Mouse (Mus musculus) erythroblast, embryonic 14.5 days (primary cell): ENCODE measurements around the gene Kctd21. TPM values are rescaled to one million over a fixed set of nuclear protein-coding genes. Genes with fewer than 3 reads are reported as not detected.

Experiments used
- H3K27me3 ChIP-seq: 2 replicates; pipeline ENCODE4 v1.6.1; 2012; ENCODE audit warnings: inconsistent platforms; ENCODE audit not compliant: control insufficient read depth
- H3K36me3 ChIP-seq: 2 replicates; pipeline ENCODE4 v1.6.1; 2012; ENCODE audit warnings: mild to moderate bottlenecking, inconsistent platforms; ENCODE audit not compliant: control insufficient read depth
- H3K4me1 ChIP-seq: 2 replicates; pipeline ENCODE4 v1.6.1; 2012; ENCODE audit warnings: inconsistent platforms; ENCODE audit not compliant: control insufficient read depth
- H3K4me3 ChIP-seq: replicated peaks from 2 replicates; pipeline ENCODE3; 2012; ENCODE audit warnings: moderate library complexity, mild to moderate bottlenecking, inconsistent platforms
- H3K9me3 ChIP-seq: 2 replicates; pipeline ENCODE4 v1.6.1; 2012; ENCODE audit warnings: low read length, inconsistent platforms, mixed read lengths; ENCODE audit not compliant: control insufficient read depth
- GATA1 ChIP-seq: IDR thresholded peaks from 2 replicates; pipeline ENCODE4 v1.6.1; 2012; ENCODE audit warnings: low read length, inconsistent platforms, mixed read lengths
- TAL1 ChIP-seq: IDR thresholded peaks from 3 replicates; pipeline ENCODE4 v1.6.1; 2012; ENCODE audit warnings: low read length, inconsistent platforms, mixed read lengths
- polyA plus RNA-seq: library from polyadenylated mRNA; stranded (reverse); fragments of >175 nt; gene quantifications from 2 replicates; pipeline ENCODE4 v1.2.3, GENCODE M21; 2012

The Kctd21 gene
- polyA plus RNA-seq, 1 experiment: not detected

DNA sequence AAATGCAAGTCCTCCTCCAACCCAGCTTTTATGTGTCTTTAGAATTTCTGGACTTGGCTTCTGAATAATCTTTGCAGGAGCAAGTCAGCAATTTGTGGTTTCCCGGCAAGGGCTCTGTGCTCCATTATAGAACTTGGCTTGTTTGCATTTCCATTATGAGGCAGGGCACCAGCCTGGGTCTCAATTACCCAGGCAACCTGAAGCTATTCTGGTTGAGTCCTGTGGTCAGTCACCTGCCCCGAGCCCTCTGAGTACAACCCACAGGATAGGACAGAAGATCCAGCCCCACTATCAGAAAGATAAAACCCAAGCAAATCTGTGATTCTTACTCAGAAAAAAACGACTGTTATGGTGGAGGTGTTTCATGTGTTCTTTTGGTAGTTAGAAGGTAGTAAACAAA lies 28.8 kb downstream of the Kctd21 start:
- TF ChIP-seq TAL1 (no peak), GATA1 (no peak)
- Histone ChIP-seq H3K4me1 (peaks cover 2% of the 10 kb centered on the region; the same call in 1 of the 2 replicates), H3K27me3 (peaks cover 49% of the 10 kb centered on the region), H3K4me3 (no peak overlapping the region), H3K9me3 (0 out of 2 replicates have a peak, but pooled peaks cover 2% of the 10 kb centered on the region), H3K36me3 (no peaks in the 10 kb centered on the region)

DNA sequence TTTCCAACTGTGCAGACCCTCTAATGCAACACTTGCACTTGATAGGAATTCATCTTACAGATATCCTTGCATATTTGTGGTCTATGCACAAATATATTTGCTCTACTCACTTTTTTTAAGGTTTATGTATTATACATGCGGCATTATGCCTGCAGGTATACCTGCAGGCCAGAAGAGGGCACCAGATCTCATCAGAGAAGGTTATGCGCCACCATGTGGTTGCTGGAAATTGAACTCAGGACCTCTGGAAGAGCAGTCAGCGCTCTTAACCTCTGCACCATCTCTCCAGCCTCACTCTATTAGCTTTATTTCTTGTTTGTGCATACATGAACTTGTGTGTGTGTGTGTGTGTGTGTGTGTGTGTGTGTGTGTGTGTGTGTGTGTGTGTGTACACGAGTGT lies 29.3 kb downstream of the Kctd21 start:
- TF ChIP-seq GATA1: no peak
- TF ChIP-seq TAL1: no peak
- Histone ChIP-seq H3K9me3 (0 out of 2 replicates have a peak, but pooled peaks cover 2% of the 10 kb centered on the region), H3K4me3 (no peak overlapping the region), H3K36me3 (no peaks in the 10 kb centered on the region), H3K27me3 (peaks cover 49% of the 10 kb centered on the region), H3K4me1 (peaks cover 2% of the 10 kb centered on the region; the same call in 1 of the 2 replicates)

DNA sequence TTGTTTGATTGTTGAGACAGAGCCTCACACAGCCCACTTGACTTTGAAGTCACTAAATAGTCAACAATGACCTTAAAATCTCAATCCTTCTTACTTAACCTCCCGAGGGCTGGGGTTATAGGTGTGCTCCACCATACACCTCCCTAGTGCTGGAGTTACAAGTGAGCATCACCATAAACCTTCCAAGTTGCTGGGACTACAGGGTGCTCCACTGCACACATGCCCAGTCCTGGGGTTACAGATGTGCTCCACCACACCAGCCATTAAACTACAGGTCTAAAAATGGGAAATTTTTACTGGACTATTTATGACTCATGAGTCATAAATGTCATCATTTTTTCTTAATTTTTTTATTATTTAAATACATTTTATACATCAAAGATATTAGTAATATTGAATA lies 33.8 kb downstream of the Kctd21 start:
- Histone ChIP-seq H3K9me3 (0 out of 2 replicates have a peak, but pooled peaks cover 2% of the 10 kb centered on the region), H3K36me3 (no peaks in the 10 kb centered on the region), H3K27me3 (peaks cover 54% of the 10 kb centered on the region), H3K4me3 (no peak overlapping the region), H3K4me1 (peaks cover 4% of the 10 kb centered on the region)
- TF ChIP-seq TAL1: no peak
- TF ChIP-seq GATA1: no peak

DNA sequence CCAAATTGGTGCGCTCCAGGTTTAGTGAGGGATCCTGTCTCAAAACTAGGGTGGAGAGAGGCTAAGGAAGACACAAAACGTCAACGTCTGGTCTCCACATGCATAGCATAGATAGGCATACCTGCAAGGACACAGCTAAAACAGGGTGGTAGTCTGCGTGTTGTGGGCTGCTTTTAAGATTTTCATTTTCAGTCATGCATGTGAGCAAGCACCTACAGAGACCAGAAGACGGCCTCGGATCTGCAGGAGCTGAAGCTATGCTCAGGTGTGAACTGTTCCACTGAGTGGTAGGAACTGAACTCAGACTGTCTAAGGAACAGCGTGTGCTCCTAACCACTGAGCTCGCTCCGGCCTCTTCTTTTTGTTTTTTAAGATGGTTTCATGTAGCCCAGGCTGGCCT lies 43.0 kb downstream of the Kctd21 start:
- Histone ChIP-seq H3K36me3 (peaks cover 51% of the 10 kb centered on the region), H3K9me3 (no peaks in the 10 kb centered on the region), H3K4me3 (no peak overlapping the region), H3K4me1 (peaks cover 22% of the 10 kb centered on the region), H3K27me3 (no peaks in the 10 kb centered on the region)
- TF ChIP-seq TAL1 (no peak), GATA1 (no peak)

DNA sequence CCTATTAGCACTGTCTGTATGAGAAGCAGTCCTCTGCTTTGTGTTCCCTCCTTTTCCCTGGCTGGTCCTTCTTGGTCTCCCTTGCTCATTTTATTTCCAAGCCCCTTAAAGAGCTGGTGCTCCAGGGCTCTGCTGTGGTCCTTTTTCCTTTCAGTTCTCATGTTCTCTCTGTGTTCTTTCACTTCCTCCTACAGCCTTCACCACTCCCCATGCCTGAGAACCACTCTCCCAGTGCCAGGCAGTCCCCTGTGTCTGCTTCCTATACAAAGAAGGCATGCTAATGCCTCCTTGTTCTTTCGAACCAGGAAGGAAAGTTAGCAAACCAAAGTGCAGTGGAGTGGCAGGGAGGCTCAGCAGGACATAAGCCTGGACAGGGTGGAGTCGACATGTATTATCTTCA lies 43.8 kb downstream of the Kctd21 start:
- Histone ChIP-seq H3K36me3 (peaks cover 56% of the 10 kb centered on the region), H3K4me1 (peaks cover 19% of the 10 kb centered on the region), H3K9me3 (no peaks in the 10 kb centered on the region), H3K27me3 (no peaks in the 10 kb centered on the region), H3K4me3 (no peak overlapping the region)
- TF ChIP-seq TAL1 (no peak), GATA1 (no peak)

DNA sequence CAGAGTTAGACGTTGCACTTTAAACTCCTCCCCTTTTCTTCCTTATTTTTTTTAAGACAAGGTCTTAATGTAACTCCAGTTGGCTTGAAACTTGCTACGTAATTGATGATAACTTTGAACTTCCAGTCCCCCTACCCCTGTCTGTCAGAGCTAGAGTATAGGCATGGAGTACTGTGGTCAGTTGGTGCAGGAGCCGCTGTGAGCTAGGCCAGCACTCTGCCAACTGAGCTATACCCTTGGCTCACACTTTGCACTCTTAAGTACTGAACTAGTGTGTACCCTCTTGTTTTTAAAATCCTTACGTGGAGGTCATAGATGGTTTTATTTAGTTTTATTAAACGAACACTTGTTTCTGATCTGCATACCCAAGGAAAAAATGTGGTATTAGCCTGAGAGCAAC lies 47.2 kb downstream of the Kctd21 start:
- Histone ChIP-seq H3K9me3 (no peaks in the 10 kb centered on the region), H3K4me1 (peaks cover 5% of the 10 kb centered on the region), H3K36me3 (peaks cover 82% of the 10 kb centered on the region), H3K4me3 (no peak overlapping the region), H3K27me3 (no peaks in the 10 kb centered on the region)
- TF ChIP-seq TAL1 (no peak), GATA1 (no peak)

DNA sequence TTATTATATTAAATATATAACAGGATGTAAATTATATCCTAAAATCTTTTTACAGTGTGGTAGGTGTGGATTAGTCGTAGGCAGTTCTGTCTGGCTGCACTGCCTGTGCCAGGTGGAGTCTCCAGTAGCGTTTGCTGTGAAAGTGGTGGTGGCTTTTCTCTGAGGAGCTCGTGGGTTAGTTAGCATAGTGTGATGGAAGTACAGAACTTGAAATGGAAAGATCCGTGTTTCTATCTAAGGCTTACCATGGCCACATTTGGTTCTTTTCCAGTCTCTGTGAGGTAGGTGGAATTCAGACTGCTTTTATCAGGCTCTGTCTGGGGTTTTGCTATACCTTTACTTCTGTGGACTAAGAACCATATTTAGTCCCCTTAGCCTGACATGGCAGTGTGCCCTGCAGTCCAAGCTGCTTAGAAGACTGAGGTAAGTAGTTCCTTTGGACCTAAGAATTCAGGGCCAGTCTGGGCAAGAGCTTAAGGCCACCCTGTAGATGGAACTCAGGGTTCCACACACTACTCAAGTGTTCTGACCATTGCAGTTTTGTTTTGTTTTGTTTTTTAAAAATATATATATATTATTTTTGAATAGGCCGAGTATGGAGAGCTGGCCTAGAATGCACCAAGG lies 48.5 kb downstream of the Kctd21 start:
- Histone ChIP-seq H3K4me3 (no peak overlapping the region), H3K27me3 (no peaks in the 10 kb centered on the region), H3K4me1 (peaks cover 4% of the 10 kb centered on the region), H3K36me3 (peaks cover 81% of the 10 kb centered on the region), H3K9me3 (no peaks in the 10 kb centered on the region)
- TF ChIP-seq TAL1 (no peak), GATA1 (no peak)

DNA sequence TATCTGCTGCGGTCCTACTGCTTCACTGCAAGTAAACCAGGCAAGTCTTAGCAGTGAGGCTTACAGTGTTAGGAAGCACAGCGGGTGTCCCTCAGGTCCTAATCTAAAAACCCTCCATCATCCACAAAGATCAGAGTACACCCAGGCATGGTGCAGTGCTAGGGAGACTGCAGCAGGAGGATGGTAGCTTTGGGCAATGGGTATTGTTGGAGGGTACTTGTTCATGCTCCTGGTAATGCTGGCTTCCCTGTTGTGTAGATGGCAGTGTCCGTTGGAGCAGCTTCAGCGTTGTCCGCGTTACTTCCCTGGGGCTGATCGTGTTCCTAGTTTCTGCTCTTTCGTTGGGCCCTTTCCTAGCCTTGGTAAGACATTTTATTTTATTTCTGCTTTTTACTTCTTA lies 50.5 kb downstream of the Kctd21 start:
- H3K27me3 ChIP-seq: no peaks in the 10 kb centered on the region
- H3K36me3 ChIP-seq: peaks cover 88% of the 10 kb centered on the region
- no peak overlapping the region for H3K4me3 ChIP-seq
- no peaks in the 10 kb centered on the region for H3K9me3 ChIP-seq
- TF ChIP-seq TAL1: no peak
- TF ChIP-seq GATA1: no peak
- no peaks in the 10 kb centered on the region for H3K4me1 ChIP-seq

DNA sequence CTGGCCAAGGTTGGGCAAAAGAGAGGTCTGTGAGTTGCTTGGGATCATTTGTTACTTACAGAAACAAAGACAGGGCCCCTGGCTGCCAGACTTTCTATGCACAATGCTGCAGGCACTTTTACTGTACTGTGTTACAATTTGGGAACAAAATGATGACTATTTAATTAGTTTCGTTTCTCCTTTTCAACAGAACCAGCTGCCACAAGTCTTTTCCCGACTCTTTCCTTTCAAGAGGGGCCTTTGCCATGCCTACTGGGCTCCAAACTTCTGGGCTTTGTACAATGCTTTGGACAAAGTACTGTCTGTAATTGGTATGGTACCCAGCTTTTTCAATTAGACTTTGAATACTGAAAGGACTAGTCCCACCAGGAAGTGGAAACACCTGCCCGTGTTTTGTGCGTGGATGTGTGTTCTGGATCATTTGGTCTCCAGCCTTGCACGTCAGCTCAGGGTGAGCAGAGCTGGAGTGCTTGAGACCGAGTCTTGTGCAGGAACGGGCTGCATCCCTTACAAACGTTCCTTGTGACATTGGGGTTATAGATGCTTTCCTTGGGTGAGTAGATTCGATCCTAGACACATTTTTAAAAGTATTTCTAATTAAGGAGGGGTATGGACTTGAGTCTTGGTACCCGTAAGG lies 51.5 kb downstream of the Kctd21 start:
- no peaks in the 10 kb centered on the region for H3K27me3 ChIP-seq
- peaks cover 86% of the 10 kb centered on the region for H3K36me3 ChIP-seq
- TF ChIP-seq TAL1: no peak
- TF ChIP-seq GATA1: no peak
- H3K4me3 ChIP-seq: no peak overlapping the region
- H3K4me1 ChIP-seq: no peaks in the 10 kb centered on the region
- no peaks in the 10 kb centered on the region for H3K9me3 ChIP-seq
